Mouse (Mus musculus): Measurements from ENCODE around the gene Ndnf.

Gene Ndnf

GRCm38 (mm10) chr6:65671451-65671850, at the start of gene Ndnf:
TSS of gene Ndnf (plus strand) at chr6:65671590.
- DNase-seq: peak; percentile 79 to 87

GRCm38 (mm10) chr6:65623016-65623715, 48.2 kb upstream of the Ndnf start:
- DNase-seq: peak in 1 of 2 experiments; percentile 65

GRCm38 (mm10) chr6:65630578-65630977, 40.8 kb upstream of the Ndnf start:
- no peak for DNase-seq

- no peak for DNase-seq
Measured at GRCm38 (mm10) chr6:65632184-65632583, 39.2 kb upstream of the Ndnf start.

- no peak for DNase-seq
Measured at GRCm38 (mm10) chr6:65642431-65642830, 29.0 kb upstream of the Ndnf start.

- no peak for DNase-seq
Measured at GRCm38 (mm10) chr6:65644110-65644509, 27.3 kb upstream of the Ndnf start.

- no peak for DNase-seq
Measured at GRCm38 (mm10) chr6:65646408-65646807, 25.0 kb upstream of the Ndnf start.

- no peak for DNase-seq
Measured at GRCm38 (mm10) chr6:65647731-65648130, 23.7 kb upstream of the Ndnf start.

GRCm38 (mm10) chr6:65651376-65651775, 20.0 kb upstream of the Ndnf start:
- DNase-seq: no peak

GRCm38 (mm10) chr6:65661272-65661671, 10.1 kb upstream of the Ndnf start:
- no peak for DNase-seq

GRCm38 (mm10) chr6:65662050-65662449, 9.3 kb upstream of the Ndnf start:
- no peak for DNase-seq

GRCm38 (mm10) chr6:65663990-65664389, 7.4 kb upstream of the Ndnf start:
- DNase-seq: no peak

- no peak for DNase-seq
Measured at GRCm38 (mm10) chr6:65666295-65666694, 5.1 kb upstream of the Ndnf start.

- peak in 1 of 2 experiments; percentile 22 for DNase-seq
Measured at GRCm38 (mm10) chr6:65669971-65670370, 1.4 kb upstream of the Ndnf start.

- peak; percentile 8 to 34 for DNase-seq
Measured at GRCm38 (mm10) chr6:65670981-65671411, 394 bp upstream of the Ndnf start.

- peak; percentile 39 to 43 for DNase-seq
Measured at GRCm38 (mm10) chr6:65672131-65673031, 991 bp downstream of the Ndnf start.

- no peak for DNase-seq
Measured at GRCm38 (mm10) chr6:65693938-65694337, 22.5 kb downstream of the Ndnf start.

GRCm38 (mm10) chr6:65720676-65721075, 49.3 kb downstream of the Ndnf start:
- DNase-seq: no peak

GRCm38 (mm10) chr6:65725677-65726076, 54.3 kb downstream of the Ndnf start:
- DNase-seq: no peak

- DNase-seq: no peak
Measured at GRCm38 (mm10) chr6:65728261-65728660, 56.9 kb downstream of the Ndnf start.

- DNase-seq: no peak
Measured at GRCm38 (mm10) chr6:65739442-65739841, 68.1 kb downstream of the Ndnf start.

- no peak for DNase-seq
Measured at GRCm38 (mm10) chr6:65743144-65743870, 71.9 kb downstream of the Ndnf start.

- no peak for DNase-seq
Measured at GRCm38 (mm10) chr6:65743871-65744202, 72.4 kb downstream of the Ndnf start.
